Mouse (Mus musculus) adrenal gland, adult 2 months (tissue): ENCODE measurements at regions not wholly inside any gene's neighbourhood (a gene's known extent, or its start where the extent isn't known, plus 50 kb on each side); places are given as distances from the start of the nearest gene placed in this dataset.
"Not testable (repeated sequence)": the region's sequence is repeated elsewhere in the genome, so short reads cannot be mapped to it uniquely, and the experiment has no call there.

Source experiments
- DNase-seq: peaks from one replicate; pipeline ENCODE4 v3.0.0; 2021

GRCm38 (mm10) chr8:113916649-113917048, 68.1 kb upstream of the Adamts18 start:
- no peak for DNase-seq

DNA sequence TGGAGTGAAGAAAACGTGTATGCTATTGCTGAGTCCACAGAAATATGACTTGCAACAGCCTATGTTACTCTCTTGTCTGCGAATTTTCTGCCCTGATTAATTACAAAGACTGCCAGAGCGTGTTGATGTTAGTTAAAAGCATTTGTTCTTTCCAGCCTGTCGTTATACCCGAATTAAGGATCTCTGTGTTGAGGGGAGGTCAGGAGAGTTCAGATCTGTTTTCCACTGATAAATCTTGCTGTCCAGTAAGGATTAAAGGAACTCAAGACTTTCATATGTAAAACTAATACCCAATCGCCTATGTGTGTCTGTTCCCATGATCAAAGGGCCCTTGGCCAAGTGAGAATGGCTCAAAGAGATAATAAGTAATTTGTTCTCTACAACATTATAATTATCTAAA, 68.7 kb upstream of the Adamts18 start:
- no peak for DNase-seq

DNA sequence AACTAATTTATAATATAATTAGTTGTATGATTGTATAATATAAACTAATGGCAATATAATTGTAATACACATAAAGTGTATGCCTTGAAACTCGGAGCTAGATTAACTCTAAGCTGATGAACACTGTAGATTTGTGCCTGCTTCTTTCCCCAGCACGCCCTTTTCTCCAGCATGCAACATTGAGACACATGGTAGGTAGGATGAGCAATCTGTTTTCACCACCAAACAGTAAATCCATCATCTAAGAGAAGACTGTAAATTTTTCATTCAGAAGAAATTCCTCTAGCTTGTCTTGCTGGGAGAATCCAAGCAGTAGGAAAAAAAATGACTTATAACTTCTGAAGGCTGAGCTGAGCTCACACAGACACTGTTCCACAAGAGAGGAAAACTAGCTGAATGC, 71.8 kb upstream of the Adamts18 start:
- no peak for DNase-seq

GRCm38 (mm10) chr8:113923381-113923780, 74.8 kb upstream of the Adamts18 start:
- no peak for DNase-seq

- DNase-seq = no peak
These were observed 105.2 kb upstream of the Adamts18 start for GRCm38 (mm10) chr8:113953721-113954120.

GRCm38 (mm10) chr8:113956439-113957043, 108.0 kb upstream of the Adamts18 start:
- DNase-seq = no peak

GRCm38 (mm10) chr8:113957821-113958220, 109.3 kb upstream of the Adamts18 start:
- no peak for DNase-seq

DNA sequence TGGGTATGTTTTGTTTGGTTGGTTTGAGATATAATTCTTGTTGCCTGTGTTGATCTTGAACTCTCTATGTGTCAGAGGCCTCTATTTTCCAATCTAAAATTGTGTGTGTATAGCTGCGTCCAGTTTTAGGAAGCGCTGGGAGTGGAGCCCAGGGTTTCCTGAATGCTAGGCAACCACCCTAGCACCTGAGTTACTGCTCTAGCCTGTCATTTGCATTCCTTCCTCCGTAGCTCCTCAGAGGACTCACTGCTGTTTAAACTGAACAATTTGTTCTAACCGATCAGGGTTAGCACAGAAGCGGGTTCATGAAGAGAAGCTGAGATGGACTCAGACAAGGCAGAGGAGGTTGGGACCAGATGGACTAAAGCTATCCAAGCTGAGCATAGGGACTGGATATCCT, 127.3 kb upstream of the Adamts18 start:
- no peak for DNase-seq

DNA sequence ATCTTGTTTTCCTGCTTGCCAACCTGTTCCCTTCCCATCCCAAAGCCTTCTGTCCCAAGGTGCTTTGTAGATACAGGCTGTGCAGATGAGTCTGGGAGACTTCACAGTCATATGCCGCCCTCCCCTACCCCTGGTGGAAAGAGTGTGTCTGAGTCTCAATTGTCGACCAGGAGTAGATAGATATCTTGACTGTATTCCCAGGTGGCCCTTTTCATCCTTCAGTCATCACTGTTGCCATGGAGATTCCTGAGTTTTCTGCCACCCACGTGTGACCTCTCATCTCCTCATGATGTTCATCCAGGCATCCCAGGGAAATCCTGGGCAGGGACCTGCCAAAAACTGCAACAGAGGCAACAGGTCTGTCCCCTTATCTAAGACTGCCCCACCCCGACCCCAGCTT, 128.1 kb upstream of the Adamts18 start:
- no peak for DNase-seq

DNA sequence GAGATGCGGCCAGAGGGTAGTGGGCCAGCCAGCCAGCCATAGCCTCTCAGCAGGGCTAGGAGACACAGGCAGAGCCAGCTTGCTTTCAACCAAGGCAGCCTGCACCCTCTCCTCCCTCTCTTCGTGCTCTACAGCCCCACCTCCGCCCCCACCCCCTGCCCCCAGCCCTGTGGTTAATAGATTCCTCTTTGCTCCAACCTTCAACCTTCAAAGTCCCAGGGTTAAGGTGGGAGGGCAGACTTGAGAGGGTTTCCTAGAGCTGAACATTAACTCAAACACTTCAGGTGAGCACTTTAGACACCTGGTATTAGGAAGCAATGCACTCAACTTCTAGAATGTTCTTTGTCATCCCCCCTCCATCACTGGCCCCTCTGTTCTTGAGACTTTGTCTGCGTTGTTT, 128.5 kb upstream of the Adamts18 start:
- DNase-seq = no peak

DNA sequence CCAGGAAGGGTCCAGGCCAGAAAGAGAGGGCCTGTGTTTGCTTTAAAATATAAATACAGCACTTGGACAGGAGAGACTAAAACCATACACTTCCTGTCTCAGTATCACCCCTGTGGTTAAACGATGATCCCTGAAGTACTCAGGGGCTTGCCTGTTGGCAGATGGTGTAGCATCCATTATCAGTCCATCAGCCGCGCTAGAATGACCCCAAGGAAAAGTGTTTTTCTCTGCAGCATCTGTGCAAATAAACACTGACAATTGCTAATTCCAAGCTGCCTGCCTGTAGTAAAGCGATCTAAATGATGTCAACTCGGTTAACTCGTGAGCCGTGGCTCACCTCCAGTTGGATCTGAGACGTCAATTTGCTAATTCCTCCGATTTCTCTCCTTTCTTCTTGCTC, 130.4 kb upstream of the Adamts18 start:
- no peak for DNase-seq

GRCm38 (mm10) chr8:113979837-113980236, 131.3 kb upstream of the Adamts18 start:
- no peak for DNase-seq

DNA sequence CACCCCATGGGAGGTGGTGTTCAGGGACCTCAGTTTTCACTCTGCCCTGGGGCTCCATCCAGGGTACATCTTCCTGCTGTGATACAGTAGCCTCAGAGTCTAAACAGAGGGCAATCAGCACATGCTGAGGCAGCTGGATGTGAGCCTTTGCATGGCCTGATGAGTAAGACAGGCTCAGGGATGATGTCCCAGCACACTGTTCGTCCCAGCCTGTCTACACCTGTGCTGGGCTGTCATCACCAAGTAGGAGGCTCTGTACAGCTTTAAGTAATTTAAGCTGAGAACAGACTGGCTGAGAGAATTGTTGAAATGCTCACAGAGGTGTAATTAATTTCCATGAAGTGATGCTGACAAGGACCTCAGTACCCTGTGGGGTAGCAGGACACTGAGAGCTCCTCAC, 132.8 kb upstream of the Adamts18 start:
- DNase-seq = no peak

GRCm38 (mm10) chr8:113984845-113985244, 136.3 kb upstream of the Adamts18 start:
- peak; percentile 42 for DNase-seq

- DNase-seq = no peak
These were observed 136.9 kb upstream of the Adamts18 start for GRCm38 (mm10) chr8:113985471-113985870.

DNA sequence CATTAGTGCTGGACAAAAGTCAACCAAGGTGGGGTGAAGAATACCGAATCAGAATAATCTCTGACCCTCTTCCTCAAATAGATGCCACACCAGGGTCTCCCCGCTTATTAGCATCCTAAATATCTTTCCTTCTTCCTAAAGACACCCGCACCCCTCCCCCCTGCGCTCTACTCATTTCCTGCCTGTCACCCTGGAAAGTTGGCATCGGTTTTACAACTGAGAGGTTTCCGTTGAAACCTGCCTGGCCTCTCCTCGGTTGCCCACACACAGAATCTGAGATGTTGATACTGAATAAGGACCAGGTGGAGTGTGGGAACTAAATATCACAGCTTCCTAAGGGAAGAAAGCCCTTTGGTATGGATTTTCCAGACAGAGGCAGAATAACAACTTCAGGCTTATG, 137.4 kb upstream of the Adamts18 start:
- DNase-seq = peak; percentile 6

GRCm38 (mm10) chr8:113990718-113991117, 142.2 kb upstream of the Adamts18 start:
- no peak for DNase-seq

DNA sequence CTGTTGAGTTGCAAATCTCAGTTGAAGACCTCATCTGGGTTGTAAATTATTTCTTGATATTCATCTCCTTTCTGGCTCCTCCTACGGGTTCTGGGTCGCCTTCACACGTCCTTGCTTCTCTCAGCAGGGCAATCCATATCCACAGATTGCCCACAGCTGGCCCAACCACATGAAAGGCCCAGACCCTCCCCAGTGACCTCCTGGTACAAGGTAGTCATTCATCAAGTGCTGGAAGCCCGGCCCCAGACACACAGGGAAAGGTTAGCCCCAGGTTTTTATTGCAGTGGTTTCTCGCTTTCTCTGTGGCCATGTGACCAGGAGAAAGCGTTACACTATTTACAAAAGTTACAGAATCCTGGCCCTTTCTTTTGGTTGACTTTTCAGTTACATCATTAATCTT, 134.5 kb upstream of the Nudt7 start:
- peak; percentile 20 for DNase-seq

- DNase-seq = no peak
These were observed 131.7 kb upstream of the Nudt7 start for GRCm38 (mm10) chr8:114001674-114002073.

DNA sequence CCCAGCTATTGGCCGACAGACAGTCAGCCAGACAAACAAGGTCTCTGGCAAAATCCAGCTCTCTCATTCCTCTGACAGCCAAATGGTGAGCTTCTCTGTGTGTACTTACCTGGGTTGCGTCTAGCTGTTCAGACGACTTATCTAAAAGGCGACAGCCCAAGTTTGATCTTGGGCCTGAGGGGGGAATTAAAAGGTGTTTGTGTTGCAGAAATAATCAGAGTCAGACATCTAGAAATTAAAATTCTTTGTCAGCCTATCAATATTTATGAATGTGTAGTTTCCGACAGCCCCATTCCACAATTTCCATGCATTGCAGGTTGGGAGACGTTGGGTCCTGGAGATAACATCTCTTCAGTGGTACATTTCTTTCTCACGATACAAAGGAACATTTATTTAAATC, 128.9 kb upstream of the Nudt7 start:
- DNase-seq = no peak

DNA sequence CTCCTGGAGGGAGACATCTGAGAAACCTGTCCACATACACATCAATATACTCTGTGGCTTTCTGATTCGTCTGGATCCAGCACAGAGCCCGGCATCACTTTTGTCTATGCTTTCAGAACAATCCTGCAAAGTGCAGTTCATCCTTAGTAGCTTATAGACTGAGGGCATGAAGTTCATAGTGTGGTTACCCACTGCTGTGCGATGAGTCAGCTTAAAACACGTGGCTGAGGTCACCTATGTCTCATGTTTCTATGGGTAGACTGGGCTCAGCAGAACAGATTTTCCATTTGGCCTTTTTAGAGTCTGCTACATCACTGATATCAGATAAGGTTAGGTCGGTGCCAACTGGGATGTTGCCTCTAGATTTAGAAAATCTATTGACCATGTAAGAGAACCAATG, 126.8 kb upstream of the Nudt7 start:
- no peak for DNase-seq

- DNase-seq = no peak
These were observed 126.3 kb upstream of the Nudt7 start for GRCm38 (mm10) chr8:114007103-114007502.

DNA sequence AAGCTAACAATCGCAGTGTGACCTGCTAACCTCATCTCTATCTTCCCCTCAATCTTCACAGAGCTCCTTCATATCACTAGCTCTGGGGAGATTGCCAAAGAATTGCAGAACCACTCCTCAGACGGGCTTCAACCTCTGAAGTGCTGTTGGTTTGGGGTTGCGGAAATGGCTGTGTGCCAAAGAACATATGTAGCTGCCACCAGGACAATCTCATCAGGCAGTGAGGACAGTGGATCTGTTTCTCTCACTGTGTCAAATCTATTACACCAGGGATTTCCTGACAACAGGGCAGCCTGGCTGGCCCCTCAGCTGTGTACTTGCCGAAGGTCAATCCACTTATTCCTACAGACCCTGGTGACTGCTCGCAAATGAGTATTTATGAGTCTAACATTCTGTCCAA, 115.0 kb upstream of the Nudt7 start:
- DNase-seq = peak; percentile 13

- not testable (repeated sequence) for DNase-seq
These were observed 103.2 kb upstream of the Nudt7 start for GRCm38 (mm10) chr8:114030141-114030540.

DNA sequence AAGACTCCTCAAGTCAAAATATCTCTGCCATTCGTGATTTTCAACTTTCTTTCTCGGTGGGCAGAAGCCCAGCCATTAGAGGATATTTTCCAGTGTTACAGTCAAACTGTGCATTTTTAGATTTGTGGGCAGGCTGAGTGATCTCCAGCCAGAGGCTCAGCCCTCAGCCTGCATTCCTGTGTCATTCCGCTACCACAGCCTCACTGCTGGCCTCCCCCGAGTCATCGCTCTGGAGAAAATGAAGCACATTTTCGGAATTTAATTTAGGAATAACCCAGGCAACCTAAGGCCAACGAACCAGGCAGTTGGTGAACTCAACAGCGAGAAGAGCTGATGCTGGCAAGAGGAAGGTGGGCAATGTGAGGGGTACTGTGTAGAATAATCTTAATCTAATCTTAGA, 80.9 kb upstream of the Nudt7 start:
- DNase-seq = no peak
